Mouse (Mus musculus) testis, postnatal 14 days (tissue): Measurements from ENCODE around the gene Utrn.

Experiments used
- DNase-seq: peaks from one replicate; pipeline ENCODE4 v3.0.0; 2021; ENCODE audit warnings: low spot score

Utrn gene

DNA sequence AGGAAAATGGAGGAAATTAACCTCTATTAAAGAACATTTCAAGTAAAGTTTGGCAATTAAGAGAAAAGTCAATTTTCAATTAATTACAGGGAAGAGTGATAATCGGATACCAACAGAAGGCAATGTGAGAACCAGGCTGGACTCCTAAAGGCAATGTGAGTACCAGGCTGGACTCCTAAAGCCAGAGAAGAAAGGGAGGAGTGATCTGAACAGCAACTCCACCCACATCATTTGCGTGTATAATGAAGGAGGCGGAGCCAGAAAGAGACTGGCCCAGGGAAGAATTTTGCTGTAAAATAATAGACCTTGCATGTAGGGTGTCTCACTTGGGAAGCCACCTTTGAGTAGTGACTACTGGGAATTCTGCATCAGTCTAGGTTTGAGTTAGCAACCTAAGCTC lies 334.4 kb downstream of the Utrn start:
- no peak for DNase-seq

DNA sequence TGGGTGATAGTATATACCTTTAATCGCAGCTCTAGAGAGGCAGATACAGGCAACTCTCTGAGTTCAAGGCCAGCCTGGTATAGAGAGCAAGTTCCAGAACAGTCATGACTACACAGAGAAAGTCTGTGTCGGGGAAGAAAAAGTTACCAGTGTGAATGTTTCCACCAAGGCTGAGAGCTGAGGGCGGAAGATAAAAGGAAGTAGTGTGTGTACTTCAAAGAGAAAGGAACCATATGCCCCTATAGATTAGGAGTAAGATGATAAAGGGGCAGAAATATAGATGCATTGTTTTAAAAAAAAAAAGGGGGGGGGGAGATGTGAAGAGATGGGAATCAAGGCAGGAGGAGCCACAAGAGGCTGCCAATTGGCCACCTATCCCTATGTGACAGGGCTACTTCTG lies 334.9 kb downstream of the Utrn start:
- DNase-seq = no peak

- DNase-seq = no peak
These were observed 347.1 kb downstream of the Utrn start for GRCm38 (mm10) chr10:12522078-12522477.

DNA sequence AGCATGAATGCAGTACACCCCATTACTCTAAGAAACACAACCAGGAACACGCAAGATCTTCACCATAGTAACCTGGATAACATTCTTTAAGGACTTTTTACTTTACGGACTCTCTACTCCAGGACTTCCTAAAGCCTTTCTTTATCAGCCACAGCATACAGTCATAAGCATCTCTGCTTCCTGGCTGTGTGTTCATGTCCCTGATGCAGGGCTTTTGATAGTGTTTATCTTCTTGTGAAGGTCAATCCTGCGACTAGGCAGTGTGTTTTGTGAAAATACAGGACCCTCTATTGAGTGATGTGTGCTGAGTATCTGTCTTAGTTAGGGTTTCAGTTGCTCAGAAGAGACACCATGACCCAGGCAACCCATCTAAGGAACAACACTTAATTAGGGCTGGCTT lies 351.0 kb downstream of the Utrn start:
- DNase-seq = no peak

DNA sequence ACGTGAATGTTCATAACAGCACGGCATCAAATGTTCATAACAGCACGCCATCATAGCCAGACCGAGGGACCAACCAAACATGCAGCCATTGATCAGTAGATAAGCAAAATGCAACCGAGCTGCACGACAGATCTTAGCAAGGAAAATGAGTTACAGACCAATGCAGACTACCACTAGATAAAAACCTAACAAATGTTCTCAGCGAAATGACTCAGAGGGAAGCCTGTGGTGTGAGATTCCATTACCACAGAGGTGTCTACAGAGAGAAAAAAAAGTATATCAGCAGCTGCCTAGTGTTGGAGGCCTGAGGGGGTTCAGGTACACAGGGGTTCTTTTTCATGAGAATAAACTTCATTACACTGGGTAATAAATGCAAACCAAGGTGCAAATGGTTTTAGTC lies 363.6 kb downstream of the Utrn start:
- DNase-seq = no peak

DNA sequence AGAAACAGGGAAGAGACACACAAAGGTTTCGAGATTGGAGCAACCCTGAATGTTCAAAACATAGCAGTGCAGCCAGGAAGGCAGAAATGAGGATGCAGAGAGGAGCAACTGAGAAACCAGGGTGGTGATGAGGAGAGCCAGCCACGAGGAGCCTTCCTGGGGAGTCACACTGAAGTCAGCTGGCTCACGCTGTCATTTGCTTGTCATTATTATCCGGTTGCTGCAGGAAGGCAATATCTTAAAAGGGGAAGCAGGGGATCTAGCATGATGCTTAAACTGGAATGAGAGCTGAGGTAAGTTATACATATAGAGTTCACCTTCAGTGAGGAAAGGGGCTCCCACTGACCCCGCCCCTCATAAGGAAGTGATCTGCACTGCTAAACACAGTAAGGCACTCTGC lies 368.7 kb downstream of the Utrn start:
- DNase-seq = no peak

GRCm38 (mm10) chr10:12497555-12497954 lies 371.6 kb downstream of the Utrn start:
- no peak for DNase-seq

DNA sequence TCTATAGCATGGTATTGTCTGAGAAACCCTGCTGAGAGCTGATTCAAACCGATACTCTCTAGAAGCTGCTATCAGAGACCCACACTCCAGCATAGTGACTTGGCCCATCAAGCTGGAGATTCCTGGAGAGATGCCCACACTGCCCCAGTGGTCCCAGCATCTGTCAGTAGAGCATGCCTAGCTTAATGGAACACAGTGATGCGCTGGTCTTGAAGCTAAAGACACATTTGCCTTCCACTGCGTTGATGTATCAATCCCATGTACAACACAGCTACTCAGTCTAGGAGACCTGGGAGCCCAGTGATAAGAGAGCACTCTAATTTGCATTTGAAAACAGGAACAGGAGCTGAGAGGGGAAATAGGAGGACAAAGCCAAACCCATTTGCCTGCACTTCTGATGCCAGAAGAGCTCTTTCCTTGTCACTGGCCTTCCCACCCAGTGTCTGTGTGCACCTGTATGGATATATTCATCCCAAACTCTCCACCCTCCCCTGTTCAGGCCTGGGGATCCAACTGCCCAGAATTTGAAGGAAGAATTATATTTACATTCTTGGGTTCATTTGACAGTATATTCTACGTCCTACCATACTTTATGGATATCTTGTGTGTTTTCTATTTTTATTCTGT lies 379.5 kb downstream of the Utrn start:
- DNase-seq = no peak

DNA sequence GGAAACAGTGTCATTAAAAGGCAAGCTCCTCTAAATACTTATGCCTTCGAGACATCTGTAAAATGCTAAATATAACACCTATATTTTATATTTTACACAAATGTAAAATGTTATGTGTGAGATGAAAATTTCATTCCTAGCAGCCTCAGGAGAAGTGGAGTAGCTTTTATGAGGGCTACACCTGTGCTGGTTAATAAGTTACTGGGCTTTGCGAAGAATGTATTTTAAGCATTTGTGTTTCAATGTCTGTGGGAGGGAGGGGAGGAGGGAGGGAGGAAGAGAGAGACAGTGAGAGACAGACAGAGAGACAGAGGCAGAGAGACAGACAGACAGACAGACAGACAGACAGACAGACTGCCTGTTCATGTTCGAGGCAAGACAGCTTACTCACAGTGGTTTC lies 380.6 kb downstream of the Utrn start:
- no peak for DNase-seq

- DNase-seq = no peak
These were observed 381.0 kb downstream of the Utrn start for GRCm38 (mm10) chr10:12488117-12488516.

DNA sequence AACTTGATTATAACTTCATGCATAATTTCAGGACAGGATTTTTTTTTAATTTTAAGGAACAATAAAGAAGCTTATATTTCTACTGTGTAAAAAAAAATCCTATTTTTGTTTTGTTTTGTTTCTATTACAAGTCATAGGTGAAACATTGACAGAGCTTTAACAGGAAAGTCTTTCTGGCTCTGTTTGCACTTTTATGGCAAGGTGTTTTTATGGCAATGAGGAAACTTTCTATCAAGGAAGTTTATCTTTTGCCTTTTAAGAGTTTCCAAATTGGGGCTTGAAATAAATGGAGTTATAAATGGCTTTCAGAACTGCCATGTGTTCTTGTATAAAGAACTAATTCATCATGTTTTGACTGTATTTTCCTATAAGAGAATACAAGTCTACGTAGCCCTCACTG lies 385.7 kb downstream of the Utrn start:
- no peak for DNase-seq

DNA sequence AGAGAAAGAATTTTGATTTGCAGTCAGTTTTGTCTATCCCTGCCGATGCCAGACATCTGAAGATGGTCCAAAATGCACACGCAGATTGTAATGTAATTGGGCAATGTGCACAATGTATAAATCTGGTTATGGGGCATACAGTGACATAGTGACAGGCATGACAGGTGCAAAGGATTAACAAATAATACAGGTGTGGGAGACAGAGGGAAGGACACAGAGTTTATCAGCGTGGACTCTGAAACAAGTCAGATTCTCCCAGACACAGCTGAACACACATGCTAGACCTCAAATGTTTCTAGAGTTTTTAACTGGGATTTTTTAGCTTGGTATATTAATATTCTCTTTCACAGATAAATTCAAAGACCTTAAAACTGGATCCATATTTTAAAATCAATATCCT lies 386.2 kb downstream of the Utrn start:
- DNase-seq = no peak

- no peak for DNase-seq
These were observed 394.1 kb downstream of the Utrn start for GRCm38 (mm10) chr10:12474850-12475621.

GRCm38 (mm10) chr10:12469391-12470057 lies 399.6 kb downstream of the Utrn start:
- no peak for DNase-seq

DNA sequence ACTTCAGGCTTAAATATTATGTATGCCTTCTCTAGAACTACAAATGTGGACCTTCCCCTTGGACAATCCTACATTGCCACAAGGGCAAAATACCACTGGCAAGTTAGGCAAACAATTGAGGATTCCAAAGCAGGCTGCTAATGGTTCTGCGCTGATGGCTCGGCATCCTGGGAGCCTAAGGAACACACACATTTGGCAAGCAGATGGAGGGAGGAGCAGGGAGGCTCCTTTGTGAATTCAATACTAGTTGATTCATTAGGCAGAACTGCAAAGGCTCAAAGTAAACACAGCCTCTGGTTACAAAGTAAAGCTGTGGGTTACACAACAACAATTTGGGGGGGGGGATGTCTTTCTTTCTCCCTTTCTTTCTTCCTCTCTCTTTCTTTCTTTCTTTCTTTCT lies 401.6 kb downstream of the Utrn start:
- DNase-seq = no peak

DNA sequence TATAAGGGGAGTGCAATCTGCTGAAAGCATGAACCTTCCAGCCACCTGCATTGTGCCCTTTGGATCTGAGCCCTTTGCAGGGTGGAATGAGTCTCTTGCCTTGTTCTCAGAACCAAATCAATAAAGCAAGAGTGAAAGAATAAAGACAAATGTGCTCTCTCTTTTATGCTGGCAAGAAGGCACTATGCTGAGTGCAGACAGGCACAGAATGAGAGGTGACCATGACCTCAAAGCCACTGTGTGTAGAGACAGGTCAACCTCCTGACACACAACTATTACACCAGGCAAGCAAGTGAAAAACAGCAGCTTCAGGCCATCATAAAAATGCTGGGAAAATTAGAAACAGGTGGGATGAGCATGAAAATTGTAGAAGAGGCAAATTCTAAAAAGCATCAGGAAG lies 408.2 kb downstream of the Utrn start:
- DNase-seq = no peak

- no peak for DNase-seq
These were observed 412.3 kb downstream of the Utrn start for GRCm38 (mm10) chr10:12456867-12457266.

GRCm38 (mm10) chr10:12452641-12453040 lies 416.5 kb downstream of the Utrn start:
- no peak for DNase-seq

GRCm38 (mm10) chr10:12444122-12444521 lies 425.0 kb downstream of the Utrn start:
- no peak for DNase-seq

DNA sequence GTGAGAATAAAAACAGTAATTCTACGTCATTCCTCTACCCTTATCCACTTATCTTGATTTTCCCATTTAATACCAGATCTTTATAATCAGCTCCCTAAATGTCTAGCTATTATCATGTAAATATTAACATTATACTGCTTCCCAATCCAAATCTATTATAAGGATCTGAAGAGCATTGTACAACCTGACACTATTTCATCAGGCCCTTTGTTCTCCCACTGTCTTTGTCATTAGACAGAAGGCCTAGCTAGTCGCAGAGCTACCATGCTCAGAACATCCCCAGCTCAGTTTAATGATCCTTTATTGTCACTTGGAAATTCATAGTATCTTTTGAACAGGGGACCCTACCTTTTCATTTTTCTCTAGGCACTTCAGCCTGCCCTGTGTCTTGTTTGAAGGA lies 436.0 kb downstream of the Utrn start:
- DNase-seq = no peak

DNA sequence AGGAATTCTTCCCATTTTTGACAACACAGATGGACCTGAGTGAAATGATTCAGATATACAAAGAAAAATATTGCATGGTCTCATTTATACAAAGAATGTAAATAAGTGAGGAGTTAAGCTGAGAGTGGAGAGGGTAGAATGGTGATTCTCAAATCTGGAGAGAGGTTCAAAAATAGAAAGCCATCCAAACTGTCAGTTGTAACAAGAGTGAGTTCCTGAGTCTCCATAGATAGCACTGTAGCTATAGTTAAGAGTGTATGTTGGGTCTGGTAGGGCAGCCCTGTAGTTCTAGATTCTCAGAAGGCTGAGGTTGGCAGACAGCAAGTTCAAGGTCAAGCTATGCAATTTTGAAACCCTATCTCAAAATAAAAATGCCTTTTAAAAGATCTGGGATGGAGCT lies 438.8 kb downstream of the Utrn start:
- no peak for DNase-seq

DNA sequence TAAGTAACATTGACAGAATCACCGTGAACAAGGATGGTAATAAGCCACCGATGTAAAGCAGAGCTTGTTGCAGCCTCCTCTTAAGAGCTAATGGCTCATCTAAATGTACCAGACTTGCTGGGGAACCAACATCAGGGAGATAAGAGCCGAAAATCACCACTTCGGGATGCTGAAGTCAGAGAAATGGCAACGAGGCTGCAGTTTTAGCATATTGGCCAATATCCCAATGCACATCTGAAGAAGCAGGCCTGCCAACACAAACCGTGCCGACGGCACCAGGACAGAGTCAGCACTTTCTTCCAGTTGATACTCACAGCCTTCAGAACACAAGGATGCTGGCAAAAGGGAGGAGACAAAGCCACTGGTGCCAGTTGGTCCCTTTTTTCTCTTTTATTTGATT lies 442.3 kb downstream of the Utrn start:
- DNase-seq = no peak

DNA sequence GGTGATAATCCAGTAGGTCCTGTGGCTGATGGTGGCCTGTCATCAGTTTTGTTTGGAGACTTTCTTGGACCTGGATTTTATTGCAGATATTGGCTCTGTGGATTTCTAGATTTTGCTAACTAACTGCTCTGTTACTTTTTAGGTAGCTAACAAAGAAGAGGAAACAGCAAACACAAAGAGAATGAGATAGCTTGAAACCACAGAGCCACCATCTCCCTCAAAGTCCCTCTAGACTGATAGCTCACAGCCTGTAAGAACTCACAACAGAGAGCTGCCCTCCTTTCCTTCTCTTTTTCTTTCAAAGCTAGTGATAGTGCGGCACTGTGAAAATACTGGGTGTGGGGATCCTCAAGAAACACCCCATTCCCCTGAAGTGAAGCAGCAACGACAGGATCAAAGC lies 444.2 kb downstream of the Utrn start:
- no peak for DNase-seq
